Mouse (Mus musculus) neural tube, embryonic 12.5 days (tissue): ENCODE measurements around the gene Hist1h3f. TPM values are rescaled to one million over a fixed set of nuclear protein-coding genes. Genes with fewer than 3 reads are reported as not detected.
"Not testable (repeated sequence)": the region's sequence is repeated elsewhere in the genome, so short reads cannot be mapped to it uniquely, and the experiment has no call there.

ENCODE experiments used
- ATAC-seq: fragments of 200-750 bp; cut with Nextera tagmentation; 2 replicates; pipeline ENCODE4 v1.8.0; 2017; ENCODE audit warnings: low read depth, mild to moderate bottlenecking, moderate TSS enrichment, moderate library complexity; ENCODE audit not compliant: low FRiP score
- H3K27ac ChIP-seq: fragments of 300-500 bp; sonication (generic); 2 replicates; pipeline ENCODE4 v1.5.1; 2016
- H3K27me3 ChIP-seq: fragments of 300-500 bp; sonication (generic); replicated peaks from 2 replicates; pipeline ENCODE4 v1.6.1; 2016; ENCODE audit warnings: mild to moderate bottlenecking
- H3K36me3 ChIP-seq: fragments of 300-500 bp; sonication (generic); 2 replicates; pipeline ENCODE4 v1.6.1; 2016; ENCODE audit warnings: mild to moderate bottlenecking
- H3K4me1 ChIP-seq: fragments of 300-500 bp; sonication (generic); 2 replicates; pipeline ENCODE4 v1.6.1; 2016
- H3K4me2 ChIP-seq: fragments of 300-500 bp; sonication (generic); replicated peaks from 2 replicates; pipeline ENCODE4 v1.6.1; 2016; ENCODE audit warnings: mild to moderate bottlenecking
- H3K4me3 ChIP-seq: fragments of 300-500 bp; sonication (generic); 2 replicates; pipeline ENCODE4 v1.5.1; 2016
- H3K9ac ChIP-seq: fragments of 300-500 bp; sonication (generic); 2 replicates; pipeline ENCODE4 v1.6.1; 2016; ENCODE audit warnings: mild to moderate bottlenecking
- H3K9me3 ChIP-seq: fragments of 300-500 bp; sonication (generic); 2 replicates; pipeline ENCODE4 v1.6.1; 2016; ENCODE audit warnings: mild to moderate bottlenecking
- WGBS: fragments of 180-500 bp; shearing (Covaris S2); methylation state at CpG from one replicate; pipeline ENCODE4 v1.1.7; 2016; 5-methylcytosine and 5-hydroxymethylcytosine counted together
- polyA plus RNA-seq: library from polyadenylated mRNA; unstranded; fragments of >200 nt; fragmentation: Nextera tagmentation; extraction: Ambion mirVana; gene quantifications from 2 replicates; pipeline ENCODE4 v1.2.1, GENCODE M21; 2016

Gene Hist1h3f
- polyA plus RNA-seq, 1 experiment from 2014 or later: 0.60 TPM

- H3K9ac ChIP-seq: peak overlapping the region; percentile 56; the same call in 1 of the 2 replicates
- ATAC-seq, H3K9me3 ChIP-seq, H3K36me3 ChIP-seq, H3K27me3 ChIP-seq, H3K4me1 ChIP-seq: not testable (repeated sequence)
- peak overlapping the region; percentile 41 for H3K4me3 ChIP-seq
- WGBS: 0% methylated on average over 2 of the region's 5 CpGs
- 0 out of 2 replicates have a peak overlapping the region, but pooled peaks have one; percentile 82 for H3K27ac ChIP-seq
- H3K4me2 ChIP-seq: peak overlapping the region; percentile 67
Measured at GRCm38 (mm10) chr13:23561531-23561882, 17.7 kb downstream of the Hist1h3f start.

GRCm38 (mm10) chr13:23561883-23562659, 18.2 kb downstream of the Hist1h3f start, which contains the start of gene Hist1h3e:
Gene Hist1h3e (minus strand): TSS chr13:23562369.
- WGBS: under 1% methylated on average over 65 of the region's 67 CpGs
- peak within 1 kb of the TSS; percentile 67 for H3K4me2 ChIP-seq

GRCm38 (mm10) chr13:23562699-23563462, 19.0 kb downstream of the Hist1h3f start:
- 4% methylated on average over 18 of the region's 18 CpGs for WGBS

More at GRCm38 (mm10) chr13:23561883-23562659, 18.2 kb downstream of the Hist1h3f start, which contains the start of gene Hist1h3e:
- H3K9me3 ChIP-seq, H3K36me3 ChIP-seq, H3K27me3 ChIP-seq, H3K4me1 ChIP-seq: not testable (repeated sequence)
- ATAC-seq: peak; percentile 98
- peak within 1 kb of the TSS; percentile 92 for H3K27ac ChIP-seq
- peak within 1 kb of the TSS; percentile 41 for H3K4me3 ChIP-seq
- H3K9ac ChIP-seq: peak within 1 kb of the TSS; percentile 56

GRCm38 (mm10) chr13:23564482-23564881, 20.6 kb downstream of the Hist1h3f start:
- Histone ChIP-seq H3K4me2 (no peak overlapping the region), H3K27me3 (no peaks in the 10 kb centered on the region), H3K27ac (no peak overlapping the region), H3K36me3 (no peaks in the 10 kb centered on the region), H3K9ac (no peak overlapping the region), H3K4me1 (no peaks in the 10 kb centered on the region), H3K4me3 (no peak overlapping the region), H3K9me3 (no peaks in the 10 kb centered on the region)
- ATAC-seq: no peak
- 92% methylated on average over 2 of the region's 2 CpGs for WGBS

More at GRCm38 (mm10) chr13:23562699-23563462, 19.0 kb downstream of the Hist1h3f start:
- peak; percentile 65 for ATAC-seq
- H3K36me3 ChIP-seq: no peaks in the 10 kb centered on the region
- H3K4me2 ChIP-seq: peak overlapping the region; percentile 67
- H3K9ac ChIP-seq: peak overlapping the region; percentile 50
- H3K27ac ChIP-seq: peak overlapping the region; percentile 92
- no peaks in the 10 kb centered on the region for H3K4me1 ChIP-seq
- no peaks in the 10 kb centered on the region for H3K9me3 ChIP-seq
- H3K27me3 ChIP-seq: no peaks in the 10 kb centered on the region
- peak overlapping the region; percentile 41 for H3K4me3 ChIP-seq

GRCm38 (mm10) chr13:23570261-23571021, 26.6 kb downstream of the Hist1h3f start:
- peak overlapping the region; percentile 34 for H3K4me3 ChIP-seq
- H3K9ac ChIP-seq: peak overlapping the region; percentile 40; the same call in 1 of the 2 replicates
- peak overlapping the region; percentile 72 for H3K4me2 ChIP-seq
- H3K36me3 ChIP-seq, H3K27me3 ChIP-seq, H3K9me3 ChIP-seq: not testable (repeated sequence)
- H3K4me1 ChIP-seq: peaks cover 18% of the 10 kb centered on the region
- peak; percentile 18 for ATAC-seq
- 2% methylated on average over 29 of the region's 41 CpGs for WGBS
- peak overlapping the region; percentile 85 for H3K27ac ChIP-seq

- Histone ChIP-seq H3K9me3 (no peaks in the 10 kb centered on the region), H3K36me3 (no peaks in the 10 kb centered on the region), H3K9ac (peak within 1 kb of the TSS; percentile 61), H3K27ac (peak within 1 kb of the TSS; percentile 86), H3K4me1 (peaks cover 18% of the 10 kb centered on the region), H3K4me3 (peak within 1 kb of the TSS; percentile 43), H3K4me2 (peak within 1 kb of the TSS; percentile 72), H3K27me3 (no peaks in the 10 kb centered on the region)
- peak; percentile 88 for ATAC-seq
- 0% methylated on average over 18 of the region's 18 CpGs for WGBS
Measured at GRCm38 (mm10) chr13:23571022-23571503, 27.2 kb downstream of the Hist1h3f start, which contains the start of the genes Hist1h2ae and Hist1h2bg. Gene Hist1h2ae (minus strand): TSS chr13:23571220. Gene Hist1h2bg (plus strand): TSS chr13:23571396.

- WGBS: under 1% methylated on average over 16 of the region's 34 CpGs
Measured at GRCm38 (mm10) chr13:23571504-23572217, 27.8 kb downstream of the Hist1h3f start.

GRCm38 (mm10) chr13:23572218-23573033, 28.6 kb downstream of the Hist1h3f start:
- H3K9ac ChIP-seq: peak overlapping the region; percentile 61
- ATAC-seq: no peak
- H3K36me3 ChIP-seq: no peaks in the 10 kb centered on the region
- H3K4me2 ChIP-seq: peak overlapping the region; percentile 72
- no peaks in the 10 kb centered on the region for H3K27me3 ChIP-seq
- H3K9me3 ChIP-seq: no peaks in the 10 kb centered on the region
- peak overlapping the region; percentile 86; the same call in 1 of the 2 replicates for H3K27ac ChIP-seq
- H3K4me3 ChIP-seq: peak overlapping the region; percentile 43
- peaks cover 28% of the 10 kb centered on the region for H3K4me1 ChIP-seq
- WGBS: 53% methylated on average over 2 of the region's 2 CpGs

More at GRCm38 (mm10) chr13:23571504-23572217, 27.8 kb downstream of the Hist1h3f start:
- Histone ChIP-seq H3K4me1 (peaks cover 22% of the 10 kb centered on the region), H3K4me3 (peak overlapping the region; percentile 43), H3K9ac (peak overlapping the region; percentile 61), H3K27ac (peak overlapping the region; percentile 86), H3K4me2 (peak overlapping the region; percentile 72)
- H3K27me3 ChIP-seq, ATAC-seq, H3K9me3 ChIP-seq, H3K36me3 ChIP-seq: not testable (repeated sequence)

- H3K27ac ChIP-seq: peak overlapping the region; percentile 62
- H3K9me3 ChIP-seq, H3K27me3 ChIP-seq, ATAC-seq, H3K36me3 ChIP-seq: not testable (repeated sequence)
- H3K9ac ChIP-seq: peak overlapping the region; percentile 47
- H3K4me2 ChIP-seq: peak overlapping the region; percentile 72
- 13% methylated on average over 20 of the region's 20 CpGs for WGBS
- H3K4me1 ChIP-seq: peaks cover 28% of the 10 kb centered on the region
- H3K4me3 ChIP-seq: peak overlapping the region; percentile 25
Measured at GRCm38 (mm10) chr13:23573034-23573897, 29.4 kb downstream of the Hist1h3f start.
